Mouse (Mus musculus): ENCODE results near the gene Tcf15. TPM values are rescaled to one million over a fixed set of nuclear protein-coding genes. Genes with fewer than 3 reads are reported as not detected.

Gene Tcf15
- polyA plus RNA-seq, 1 experiment from 2014 or later: 5.5 TPM

DNA sequence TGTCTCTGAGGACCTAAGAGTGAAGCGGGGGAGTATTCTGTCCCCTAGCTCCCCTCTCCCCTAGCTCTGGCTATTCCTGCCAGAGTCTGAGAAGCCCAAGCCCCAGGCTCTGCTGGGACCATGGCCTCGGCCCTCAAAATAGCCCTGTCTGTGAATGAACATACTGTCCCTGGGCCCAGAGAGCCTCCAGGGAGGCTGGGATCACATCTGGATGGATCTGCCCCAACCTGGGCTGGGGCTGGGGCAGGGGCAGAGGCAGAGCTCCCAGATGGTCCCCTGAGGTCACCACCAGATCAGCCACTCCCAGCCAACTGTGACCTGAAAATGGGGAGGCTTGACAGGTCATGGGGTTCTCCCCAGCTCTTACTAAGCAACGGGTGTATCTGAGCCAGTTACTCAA, 3.7 kb downstream of the Tcf15 start:
- no peak overlapping the region for H3K4me2 ChIP-seq (replicated peaks)
- H3K36me3 ChIP-seq: no peaks in the 10 kb centered on the region
- H3K27ac ChIP-seq (replicated peaks): no peak overlapping the region
- H3K27me3 ChIP-seq: peaks cover 48% of the 10 kb centered on the region
- peaks cover 22% of the 10 kb centered on the region for H3K4me1 ChIP-seq
- no peak; the same call in 1 of the 2 replicates for ATAC-seq (ENCODE audit: insufficient number of reproducible peaks, low FRiP score, low TSS enrichment, low read depth)
- no peaks in the 10 kb centered on the region for H3K9me3 ChIP-seq (replicated peaks)
- no peak overlapping the region for H3K9ac ChIP-seq
- H3K4me3 ChIP-seq (replicated peaks): no peak overlapping the region
- 51% methylated on average over 3 of the region's 3 CpGs for WGBS

DNA sequence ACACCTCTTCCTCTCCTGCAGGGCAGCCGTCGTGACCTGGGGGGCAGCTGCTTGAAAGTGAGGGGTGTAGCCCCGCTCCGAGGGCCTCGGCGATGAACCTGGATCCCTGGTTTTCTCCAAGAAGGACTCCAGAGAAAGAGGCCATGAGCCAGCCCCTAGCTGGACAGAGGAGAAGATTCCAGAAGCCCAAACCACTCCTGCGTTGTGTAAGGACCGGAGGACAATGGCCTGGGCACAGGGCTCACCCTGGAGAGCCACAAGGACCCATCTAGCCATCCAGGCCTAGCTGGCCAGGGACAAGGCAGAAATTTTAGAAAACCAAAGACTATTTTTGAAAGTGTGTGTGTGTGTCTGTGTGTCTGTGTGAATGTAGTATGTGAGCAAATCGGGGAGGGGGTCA, 5.3 kb downstream of the Tcf15 start:
- no peak overlapping the region for H3K27ac ChIP-seq (replicated peaks)
- peaks cover 6% of the 10 kb centered on the region for H3K4me1 ChIP-seq
- no peak overlapping the region for H3K4me2 ChIP-seq (replicated peaks)
- 89% methylated on average over 9 of the region's 9 CpGs for WGBS
- no peaks in the 10 kb centered on the region for H3K9me3 ChIP-seq (replicated peaks)
- H3K36me3 ChIP-seq: no peaks in the 10 kb centered on the region
- ATAC-seq (ENCODE audit: insufficient number of reproducible peaks, low FRiP score, low TSS enrichment, low read depth): no peak
- peaks cover 34% of the 10 kb centered on the region for H3K27me3 ChIP-seq
- no peak overlapping the region for H3K4me3 ChIP-seq (replicated peaks)
- no peak overlapping the region for H3K9ac ChIP-seq

DNA sequence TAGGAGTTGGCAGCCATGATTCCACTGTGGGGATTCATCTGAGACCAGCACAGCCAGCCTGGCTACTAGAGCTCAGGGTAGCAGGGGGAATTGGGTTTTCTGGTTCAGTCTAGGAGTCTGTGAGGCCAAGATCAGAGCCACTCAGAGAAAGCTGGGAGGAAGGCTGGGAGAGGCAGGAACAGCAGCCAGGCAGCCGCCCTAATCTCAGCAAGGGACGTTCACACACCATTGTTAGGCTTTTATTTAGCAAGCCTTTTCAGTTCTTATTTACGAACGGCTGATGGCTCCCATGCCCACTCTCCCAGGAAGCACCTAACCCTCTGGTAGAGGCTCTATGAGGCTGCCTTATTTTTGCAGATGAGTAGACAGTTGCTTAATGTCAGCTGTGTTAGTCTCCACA, 6.5 kb downstream of the Tcf15 start:
- Histone ChIP-seq H3K4me3 (replicated peaks) (no peak overlapping the region), H3K4me1 (no peaks in the 10 kb centered on the region), H3K4me2 (replicated peaks) (no peak overlapping the region), H3K27ac (replicated peaks) (no peak overlapping the region), H3K27me3 (peaks cover 22% of the 10 kb centered on the region), H3K9me3 (replicated peaks) (no peaks in the 10 kb centered on the region), H3K9ac (no peak overlapping the region), H3K36me3 (no peaks in the 10 kb centered on the region)
- ATAC-seq (ENCODE audit: insufficient number of reproducible peaks, low FRiP score, low TSS enrichment, low read depth): no peak
- 61% methylated on average over 4 of the region's 4 CpGs for WGBS

DNA sequence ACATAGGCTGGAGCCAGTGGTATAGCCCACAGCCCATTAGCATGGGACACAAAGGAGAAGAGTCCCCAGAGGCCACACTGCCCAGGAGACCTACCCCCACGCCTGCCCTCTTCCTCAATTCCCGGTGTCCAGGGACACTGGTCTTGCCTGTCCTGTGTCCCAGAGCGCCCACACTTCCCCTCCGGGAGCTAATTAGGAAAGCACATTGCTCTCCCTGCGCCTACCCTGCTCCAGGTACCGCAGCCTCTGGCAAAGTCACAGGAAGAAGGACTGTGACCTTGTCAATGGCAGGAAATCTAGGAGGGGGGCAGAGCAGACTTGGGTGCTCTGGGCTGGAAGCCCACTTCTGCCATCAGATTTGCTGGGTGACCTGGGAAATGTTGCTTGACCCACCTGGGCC, 7.0 kb downstream of the Tcf15 start:
- Histone ChIP-seq H3K36me3 (no peaks in the 10 kb centered on the region), H3K27me3 (peaks cover 17% of the 10 kb centered on the region), H3K27ac (replicated peaks) (no peak overlapping the region), H3K9me3 (replicated peaks) (no peaks in the 10 kb centered on the region), H3K4me3 (replicated peaks) (no peak overlapping the region), H3K4me2 (replicated peaks) (no peak overlapping the region), H3K4me1 (no peaks in the 10 kb centered on the region), H3K9ac (no peak overlapping the region)
- WGBS: 66% methylated on average over 6 of the region's 6 CpGs
- ATAC-seq (ENCODE audit: insufficient number of reproducible peaks, low FRiP score, low TSS enrichment, low read depth): no peak

DNA sequence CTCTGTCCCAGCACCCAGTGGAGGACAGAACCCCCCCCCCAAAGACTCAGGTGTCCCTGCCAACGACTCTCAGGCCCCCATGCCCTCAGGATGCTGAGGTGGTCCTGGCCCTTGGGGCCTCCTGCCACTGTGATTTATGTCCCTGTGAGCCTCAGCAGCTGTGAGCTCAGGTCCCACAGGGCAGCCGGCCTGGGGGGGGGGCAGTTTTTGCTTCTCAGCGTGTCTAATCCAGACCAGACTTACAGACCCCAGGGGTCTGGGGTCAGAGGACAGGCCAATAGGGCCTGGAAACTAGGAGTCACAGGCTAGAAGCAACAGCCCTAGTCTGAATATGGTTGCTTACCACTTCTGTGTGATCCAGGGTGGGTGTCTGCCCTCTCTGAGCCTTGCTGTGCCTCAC, 10.0 kb downstream of the Tcf15 start:
- Histone ChIP-seq H3K27me3 (no peaks in the 10 kb centered on the region), H3K36me3 (no peaks in the 10 kb centered on the region), H3K4me3 (replicated peaks) (no peak overlapping the region), H3K27ac (replicated peaks) (no peak overlapping the region), H3K4me1 (no peaks in the 10 kb centered on the region), H3K9ac (no peak overlapping the region), H3K4me2 (replicated peaks) (no peak overlapping the region), H3K9me3 (replicated peaks) (no peaks in the 10 kb centered on the region)
- ATAC-seq (ENCODE audit: insufficient number of reproducible peaks, low FRiP score, low TSS enrichment, low read depth): no peak
- WGBS: 23% methylated on average over 3 of the region's 3 CpGs

DNA sequence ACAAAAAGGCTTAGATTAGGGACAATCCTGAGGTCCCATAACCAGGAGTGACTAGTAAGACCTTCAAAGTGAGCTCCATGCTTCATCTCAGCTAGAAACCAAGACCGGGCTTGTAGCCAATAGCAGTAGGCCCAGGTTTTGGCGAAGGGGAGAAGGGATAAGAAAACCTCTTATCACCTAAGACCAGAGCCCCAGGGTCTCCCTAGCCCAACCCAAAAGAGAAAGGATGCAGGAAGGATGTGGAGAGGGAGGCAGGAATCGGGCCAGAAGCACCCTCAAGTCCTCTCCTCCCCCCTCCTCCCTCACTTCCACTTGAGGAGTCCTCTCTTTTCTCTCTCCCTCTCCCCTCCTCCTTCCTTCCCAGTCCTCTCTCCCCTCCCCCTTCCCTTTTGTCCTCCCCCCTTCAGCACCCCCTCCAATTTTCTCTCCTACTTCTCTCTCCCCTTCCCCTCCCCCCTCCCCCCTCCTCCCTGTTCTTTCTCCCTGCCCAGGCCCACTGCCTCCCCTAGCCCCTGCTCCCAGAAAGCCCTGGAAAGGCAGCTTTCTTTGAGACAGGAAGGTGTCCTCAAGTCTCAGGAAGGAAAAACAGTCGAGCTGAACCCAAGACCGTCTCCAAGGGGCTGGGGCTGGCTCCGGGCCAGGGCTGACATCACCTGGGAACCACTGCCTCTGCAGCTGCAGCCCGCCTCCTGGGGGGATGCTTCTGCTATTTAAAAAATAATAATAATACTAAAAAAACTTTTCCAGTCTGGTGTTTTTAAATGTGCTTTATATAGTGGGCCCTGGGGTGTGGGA, 12.2 kb downstream of the Tcf15 start:
- Histone ChIP-seq H3K9me3 (replicated peaks) (no peaks in the 10 kb centered on the region), H3K9ac (no peak overlapping the region), H3K27me3 (no peaks in the 10 kb centered on the region), H3K4me1 (no peaks in the 10 kb centered on the region), H3K4me2 (replicated peaks) (no peak overlapping the region), H3K36me3 (no peaks in the 10 kb centered on the region), H3K4me3 (replicated peaks) (no peak overlapping the region), H3K27ac (replicated peaks) (no peak overlapping the region)
- WGBS: 46% methylated on average over 7 of the region's 7 CpGs
- ATAC-seq (ENCODE audit: insufficient number of reproducible peaks, low FRiP score, low TSS enrichment, low read depth): peak; percentile 57; the same call in 1 of the 2 replicates

DNA sequence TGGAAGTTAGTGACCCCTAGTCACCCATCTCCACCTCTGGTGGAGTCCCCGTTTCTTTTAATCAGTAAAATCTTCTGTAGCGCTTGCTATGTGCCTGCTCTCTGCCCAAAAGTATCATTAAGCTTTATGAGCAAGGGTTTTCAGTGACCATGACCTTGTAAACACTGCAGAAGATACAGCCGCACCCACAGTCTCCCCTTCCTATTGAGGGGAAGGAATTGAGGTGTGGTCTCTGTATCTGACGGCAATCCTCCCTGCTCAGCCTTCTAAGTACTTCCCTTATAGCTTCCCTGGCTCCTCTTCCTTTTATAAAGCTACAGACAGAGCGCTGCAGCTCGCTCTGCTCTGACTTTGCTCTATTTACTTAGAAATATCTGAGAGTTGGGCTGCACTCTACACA, 13.1 kb downstream of the Tcf15 start:
- ATAC-seq (ENCODE audit: insufficient number of reproducible peaks, low FRiP score, low TSS enrichment, low read depth): no peak
- no peak overlapping the region for H3K4me3 ChIP-seq (replicated peaks)
- H3K9me3 ChIP-seq (replicated peaks): no peaks in the 10 kb centered on the region
- H3K9ac ChIP-seq: no peak overlapping the region
- H3K27ac ChIP-seq (replicated peaks): no peak overlapping the region
- 83% methylated on average over 6 of the region's 6 CpGs for WGBS
- no peaks in the 10 kb centered on the region for H3K27me3 ChIP-seq
- no peak overlapping the region for H3K4me2 ChIP-seq (replicated peaks)
- no peaks in the 10 kb centered on the region for H3K4me1 ChIP-seq
- H3K36me3 ChIP-seq: no peaks in the 10 kb centered on the region

DNA sequence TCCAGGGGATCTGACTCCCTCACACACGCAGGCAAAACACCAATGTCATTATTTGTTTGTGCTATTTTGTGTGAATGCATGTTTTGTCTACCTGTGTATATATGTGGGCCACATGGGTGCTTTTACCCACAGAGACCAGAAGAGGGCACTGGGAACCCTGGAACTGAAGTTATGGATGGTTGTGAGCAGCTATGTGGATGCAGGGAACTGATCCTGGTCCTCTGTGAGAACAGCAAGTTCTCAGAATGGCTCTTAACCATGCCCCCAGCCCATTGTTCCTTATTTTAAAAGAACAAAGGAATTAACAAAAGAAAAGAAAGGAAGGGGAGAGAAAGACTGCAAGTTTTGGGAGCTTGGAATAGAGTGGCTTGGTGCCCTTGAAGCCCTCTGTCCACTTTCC, 16.1 kb downstream of the Tcf15 start:
- no peaks in the 10 kb centered on the region for H3K4me1 ChIP-seq
- H3K9ac ChIP-seq: no peak overlapping the region
- no peak overlapping the region for H3K4me3 ChIP-seq (replicated peaks)
- no peak overlapping the region for H3K4me2 ChIP-seq (replicated peaks)
- no peak for ATAC-seq (ENCODE audit: insufficient number of reproducible peaks, low FRiP score, low TSS enrichment, low read depth)
- no peaks in the 10 kb centered on the region for H3K36me3 ChIP-seq
- no peaks in the 10 kb centered on the region for H3K27me3 ChIP-seq
- 76% methylated on average over 1 of the region's 1 CpGs for WGBS
- H3K27ac ChIP-seq (replicated peaks): no peak overlapping the region
- no peaks in the 10 kb centered on the region for H3K9me3 ChIP-seq (replicated peaks)

DNA sequence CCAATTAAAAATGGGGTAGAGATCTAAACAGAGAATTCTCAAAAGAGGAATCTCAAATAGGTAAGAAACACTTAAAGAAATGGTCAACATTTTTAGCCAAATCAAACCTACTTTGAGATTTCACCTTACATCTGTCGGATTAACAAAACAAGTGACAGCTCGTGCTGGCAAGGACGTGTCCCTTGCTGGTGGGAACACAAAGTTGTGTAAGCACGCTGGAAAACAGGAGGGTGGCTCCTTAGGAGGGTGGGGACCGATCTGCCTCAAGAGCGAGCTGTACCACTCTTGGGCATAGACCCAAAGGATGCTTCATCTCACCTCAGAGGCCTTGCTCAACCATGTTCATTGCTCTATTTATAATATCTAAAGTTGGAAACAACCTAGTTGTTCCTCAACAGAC, 22.9 kb downstream of the Tcf15 start:
- no peak overlapping the region for H3K4me2 ChIP-seq (replicated peaks)
- 83% methylated on average over 6 of the region's 6 CpGs for WGBS
- no peak for ATAC-seq (ENCODE audit: insufficient number of reproducible peaks, low FRiP score, low TSS enrichment, low read depth)
- H3K4me3 ChIP-seq (replicated peaks): no peak overlapping the region
- no peaks in the 10 kb centered on the region for H3K9me3 ChIP-seq (replicated peaks)
- H3K36me3 ChIP-seq: no peaks in the 10 kb centered on the region
- H3K27me3 ChIP-seq: no peaks in the 10 kb centered on the region
- H3K4me1 ChIP-seq: no peaks in the 10 kb centered on the region
- H3K27ac ChIP-seq (replicated peaks): no peak overlapping the region
- H3K9ac ChIP-seq: no peak overlapping the region

DNA sequence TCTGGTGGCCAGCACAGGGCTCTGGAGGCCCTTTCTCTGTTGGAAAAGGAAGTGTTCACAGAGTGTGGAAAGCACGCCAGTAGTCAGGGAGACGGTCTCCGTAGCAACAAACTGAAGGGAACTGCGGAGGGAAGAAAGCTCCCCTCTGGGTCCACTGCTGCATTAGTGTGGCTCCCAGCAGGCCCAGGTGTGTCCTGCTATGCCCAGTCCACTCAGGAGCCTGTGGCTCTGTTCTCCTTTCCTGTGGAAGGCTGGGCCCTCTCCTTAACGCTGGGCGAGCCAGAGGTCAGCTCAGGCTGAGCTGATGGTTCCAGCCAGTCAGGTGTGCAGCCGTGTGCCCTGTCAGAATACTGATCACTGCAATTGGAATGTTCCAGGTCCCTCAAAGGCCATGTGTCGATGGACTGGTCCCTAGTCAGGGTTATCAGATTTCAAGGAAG, 24.5 kb downstream of the Tcf15 start:
- H3K4me3 ChIP-seq (replicated peaks): no peak overlapping the region
- no peaks in the 10 kb centered on the region for H3K4me1 ChIP-seq
- no peaks in the 10 kb centered on the region for H3K9me3 ChIP-seq (replicated peaks)
- H3K9ac ChIP-seq: no peak overlapping the region
- H3K4me2 ChIP-seq (replicated peaks): no peak overlapping the region
- WGBS: 35% methylated on average over 8 of the region's 8 CpGs
- no peaks in the 10 kb centered on the region for H3K36me3 ChIP-seq
- peak; percentile 43; the same call in 1 of the 2 replicates for ATAC-seq (ENCODE audit: insufficient number of reproducible peaks, low FRiP score, low TSS enrichment, low read depth)
- H3K27ac ChIP-seq (replicated peaks): no peak overlapping the region
- H3K27me3 ChIP-seq: no peaks in the 10 kb centered on the region

DNA sequence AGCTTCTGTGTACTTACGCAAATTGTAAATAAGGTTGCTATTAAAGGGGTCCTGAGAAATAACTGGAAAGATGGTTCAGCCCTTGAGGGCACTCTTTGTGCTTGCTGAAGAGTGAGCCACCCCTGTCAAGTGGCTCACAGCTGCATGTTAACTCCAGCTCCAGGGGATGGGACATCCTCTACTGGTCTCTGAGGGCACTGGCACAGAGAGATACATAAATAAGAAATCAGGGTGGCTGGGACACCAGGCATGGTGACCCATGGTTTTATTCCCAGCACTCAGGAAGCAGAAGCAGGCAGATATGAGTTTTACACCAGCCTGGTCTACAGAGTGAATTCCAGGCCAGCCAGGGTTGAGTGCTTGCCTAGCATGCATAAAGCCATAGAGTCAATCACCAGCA, 26.0 kb downstream of the Tcf15 start:
- Histone ChIP-seq H3K27me3 (no peaks in the 10 kb centered on the region), H3K4me1 (no peaks in the 10 kb centered on the region), H3K9ac (no peak overlapping the region), H3K27ac (replicated peaks) (no peak overlapping the region), H3K4me3 (replicated peaks) (no peak overlapping the region), H3K9me3 (replicated peaks) (no peaks in the 10 kb centered on the region), H3K4me2 (replicated peaks) (no peak overlapping the region), H3K36me3 (no peaks in the 10 kb centered on the region)
- 79% methylated on average over 1 of the region's 1 CpGs for WGBS
- ATAC-seq (ENCODE audit: insufficient number of reproducible peaks, low FRiP score, low TSS enrichment, low read depth): no peak

DNA sequence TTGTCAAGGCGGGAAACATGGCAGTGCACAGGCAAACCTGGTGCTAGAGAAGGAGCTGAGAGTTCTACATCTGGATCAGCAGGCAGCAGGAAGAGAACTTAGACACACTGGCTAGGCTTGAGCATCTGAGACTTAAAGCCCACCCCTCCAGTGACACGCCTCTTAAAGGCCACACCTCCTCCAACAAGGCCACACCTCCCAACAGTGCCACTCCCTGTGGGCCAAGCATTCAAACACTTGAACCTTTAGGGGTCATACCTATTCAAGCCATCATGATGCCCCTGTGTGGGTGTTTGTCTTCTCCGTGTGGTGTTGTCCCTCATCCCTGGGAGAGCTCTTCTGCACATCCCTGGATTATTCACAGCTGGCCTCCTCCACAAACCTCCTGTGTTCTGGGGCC, 31.5 kb downstream of the Tcf15 start:
- Histone ChIP-seq H3K27me3 (peaks cover 4% of the 10 kb centered on the region; the same call in 1 of the 2 replicates), H3K4me3 (replicated peaks) (no peak overlapping the region), H3K36me3 (no peaks in the 10 kb centered on the region), H3K9me3 (replicated peaks) (no peaks in the 10 kb centered on the region), H3K27ac (replicated peaks) (no peak overlapping the region), H3K4me1 (peaks cover 5% of the 10 kb centered on the region; the same call in 1 of the 2 replicates), H3K9ac (no peak overlapping the region), H3K4me2 (replicated peaks) (no peak overlapping the region)
- 91% methylated on average over 3 of the region's 3 CpGs for WGBS
- no peak for ATAC-seq (ENCODE audit: insufficient number of reproducible peaks, low FRiP score, low TSS enrichment, low read depth)

Measured in embryonic facial prominence, embryonic 15.5 days (tissue).